Mouse (Mus musculus) hindbrain, embryonic 13.5 days (tissue): Measurements from ENCODE around the gene Tmem138. TPM values are rescaled to one million over a fixed set of nuclear protein-coding genes. Genes with fewer than 3 reads are reported as not detected.
"Not testable (repeated sequence)": the region's sequence is repeated elsewhere in the genome, so short reads cannot be mapped to it uniquely, and the experiment has no call there.

Experiments
- ATAC-seq: fragments of 200-750 bp; cut with Nextera tagmentation; 2 replicates; pipeline ENCODE4 v1.8.0; 2017; ENCODE audit warnings: moderate TSS enrichment; ENCODE audit not compliant: low FRiP score
- H3K27ac ChIP-seq: fragments of 300-500 bp; sonication (generic); 2 replicates; pipeline ENCODE4 v1.5.1; 2015; ENCODE audit warnings: inconsistent platforms, mild to moderate bottlenecking, moderate library complexity
- H3K27me3 ChIP-seq: fragments of 300-500 bp; sonication (generic); 2 replicates; pipeline ENCODE4 v1.6.1; 2015; ENCODE audit warnings: mild to moderate bottlenecking, inconsistent platforms
- H3K36me3 ChIP-seq: fragments of 300-500 bp; sonication (generic); 2 replicates; pipeline ENCODE4 v1.6.1; 2015; ENCODE audit warnings: mild to moderate bottlenecking, inconsistent platforms
- H3K4me1 ChIP-seq: fragments of 300-500 bp; sonication (generic); replicated peaks from 2 replicates; pipeline ENCODE4 v1.6.1; 2015; ENCODE audit warnings: inconsistent platforms
- H3K4me2 ChIP-seq: fragments of 300-500 bp; sonication (generic); 2 replicates; pipeline ENCODE4 v1.6.1; 2015; ENCODE audit warnings: inconsistent platforms, mild to moderate bottlenecking, moderate library complexity
- H3K4me3 ChIP-seq: fragments of 300-500 bp; sonication (generic); 2 replicates; pipeline ENCODE4 v1.5.1; 2015; ENCODE audit warnings: mild to moderate bottlenecking, inconsistent platforms
- H3K9ac ChIP-seq: fragments of 300-500 bp; sonication (generic); 2 replicates; pipeline ENCODE4 v1.6.1; 2015; ENCODE audit warnings: mild to moderate bottlenecking, inconsistent platforms
- H3K9me3 ChIP-seq: fragments of 300-500 bp; sonication (generic); 2 replicates; pipeline ENCODE4 v1.6.1; 2016; ENCODE audit warnings: inconsistent platforms
- WGBS: fragments of 180-500 bp; shearing (Covaris S2); methylation state at CpG from one replicate; pipeline ENCODE4 v1.1.7; 2015; 5-methylcytosine and 5-hydroxymethylcytosine counted together
- polyA plus RNA-seq: library from polyadenylated mRNA; unstranded; fragments of >200 nt; fragmentation: Nextera tagmentation; extraction: Ambion mirVana; gene quantifications from 2 replicates; pipeline ENCODE4 v1.2.1, GENCODE M21; 2015

Gene Tmem138
- polyA plus RNA-seq, 1 experiment from 2014 or later = 43.2 TPM

DNA sequence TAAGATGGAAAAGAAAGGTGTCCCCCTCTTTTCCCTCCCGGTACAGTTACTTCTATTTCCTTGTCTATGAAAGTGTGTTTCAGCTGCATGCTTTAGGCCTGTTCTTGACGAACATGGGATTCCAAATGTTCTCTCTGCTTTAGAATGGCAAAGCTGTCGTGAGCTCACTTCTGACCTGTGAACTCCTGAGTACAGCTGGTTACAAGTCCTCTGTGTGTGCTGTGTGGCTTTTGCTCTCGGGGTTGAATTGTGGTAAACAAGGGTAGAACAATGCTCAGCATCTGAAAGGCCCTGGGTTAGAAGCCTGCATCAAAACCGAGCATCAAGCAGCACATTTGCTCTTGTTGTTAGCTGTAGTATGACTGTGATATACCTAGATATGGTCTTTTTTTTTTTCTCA lies 14.8 kb downstream of the Tmem138 start:
- H3K4me3 ChIP-seq = no peak overlapping the region
- no peaks in the 10 kb centered on the region for H3K4me1 ChIP-seq
- H3K36me3 ChIP-seq = 0 out of 2 replicates have a peak, but pooled peaks cover under 1% of the 10 kb centered on the region
- 0 out of 2 replicates have a peak, but pooled peaks cover 5% of the 10 kb centered on the region for H3K27me3 ChIP-seq
- no peaks in the 10 kb centered on the region for H3K9me3 ChIP-seq
- H3K27ac ChIP-seq = no peak overlapping the region
- ATAC-seq = no peak
- 59% methylated on average over 5 of the region's 5 CpGs for WGBS
- H3K4me2 ChIP-seq = no peak overlapping the region
- no peak overlapping the region for H3K9ac ChIP-seq

DNA sequence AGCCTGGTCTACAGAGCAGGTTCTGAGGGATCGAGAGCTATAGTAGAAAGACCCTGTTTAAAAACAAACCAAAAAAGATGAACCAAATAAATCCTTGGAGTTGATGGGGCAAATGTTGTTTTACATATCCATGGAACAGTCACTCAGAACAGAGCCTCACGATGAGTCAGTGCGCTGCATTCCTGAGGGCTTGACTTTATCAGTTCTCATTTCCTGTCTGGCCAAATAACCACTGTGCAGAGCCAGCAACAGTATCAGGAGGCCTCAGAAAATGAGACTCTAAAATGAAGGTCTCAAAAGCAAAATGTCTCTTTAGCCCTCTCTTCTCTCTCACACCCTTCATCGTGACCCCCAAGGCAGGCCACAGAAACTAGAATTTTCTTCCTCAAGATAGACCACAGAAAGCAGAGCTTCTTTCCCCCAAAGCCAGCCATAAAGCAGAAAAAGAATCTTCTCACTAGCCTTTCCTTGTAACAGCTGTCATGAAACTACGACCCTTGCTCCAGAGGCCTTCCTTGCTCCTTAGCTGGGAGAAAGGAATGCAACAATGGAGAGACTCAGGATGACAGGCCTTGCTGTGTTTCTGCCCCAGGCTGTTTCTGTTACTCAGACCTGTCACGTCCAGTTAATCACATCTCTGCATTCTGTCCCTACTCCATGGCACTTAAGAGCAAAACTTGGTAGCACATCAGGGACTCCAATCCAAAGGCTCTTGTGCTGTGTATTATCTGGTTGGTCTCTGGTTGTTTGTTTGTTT lies 15.4 kb downstream of the Tmem138 start:
- Histone ChIP-seq H3K4me3 (no peak overlapping the region), H3K4me2 (no peak overlapping the region), H3K4me1 (peaks cover 4% of the 10 kb centered on the region), H3K9ac (no peak overlapping the region), H3K9me3 (no peaks in the 10 kb centered on the region), H3K27ac (no peak overlapping the region), H3K27me3 (0 out of 2 replicates have a peak, but pooled peaks cover 5% of the 10 kb centered on the region), H3K36me3 (no peaks in the 10 kb centered on the region)
- WGBS = 69% methylated on average over 6 of the region's 6 CpGs
- no peak for ATAC-seq

DNA sequence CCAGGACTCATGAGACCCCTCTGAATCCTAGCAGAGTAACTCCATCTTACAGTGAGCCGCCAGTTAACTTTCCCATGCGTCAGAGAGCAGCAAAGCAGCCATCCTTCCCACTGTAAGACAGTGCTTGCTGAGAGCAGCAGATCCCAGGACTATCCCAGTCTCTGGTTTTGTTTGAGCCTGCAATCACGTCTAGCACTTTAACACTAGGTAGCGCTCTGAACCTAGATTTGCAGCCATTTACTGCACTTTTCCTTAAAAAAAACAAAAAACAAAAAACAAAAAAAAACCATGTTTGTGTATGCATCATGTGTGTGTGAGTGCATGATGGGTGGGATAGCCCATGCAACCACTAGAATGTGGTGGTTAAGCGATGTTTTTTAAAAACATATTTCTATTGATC lies 17.1 kb downstream of the Tmem138 start:
- Histone ChIP-seq H3K27ac (no peak overlapping the region), H3K4me1 (peaks cover 13% of the 10 kb centered on the region), H3K9me3 (no peaks in the 10 kb centered on the region), H3K4me2 (no peak overlapping the region), H3K9ac (no peak overlapping the region), H3K36me3 (no peaks in the 10 kb centered on the region), H3K27me3 (0 out of 2 replicates have a peak, but pooled peaks cover 4% of the 10 kb centered on the region), H3K4me3 (no peak overlapping the region)
- WGBS = 38% methylated on average over 5 of the region's 5 CpGs
- no peak for ATAC-seq

DNA sequence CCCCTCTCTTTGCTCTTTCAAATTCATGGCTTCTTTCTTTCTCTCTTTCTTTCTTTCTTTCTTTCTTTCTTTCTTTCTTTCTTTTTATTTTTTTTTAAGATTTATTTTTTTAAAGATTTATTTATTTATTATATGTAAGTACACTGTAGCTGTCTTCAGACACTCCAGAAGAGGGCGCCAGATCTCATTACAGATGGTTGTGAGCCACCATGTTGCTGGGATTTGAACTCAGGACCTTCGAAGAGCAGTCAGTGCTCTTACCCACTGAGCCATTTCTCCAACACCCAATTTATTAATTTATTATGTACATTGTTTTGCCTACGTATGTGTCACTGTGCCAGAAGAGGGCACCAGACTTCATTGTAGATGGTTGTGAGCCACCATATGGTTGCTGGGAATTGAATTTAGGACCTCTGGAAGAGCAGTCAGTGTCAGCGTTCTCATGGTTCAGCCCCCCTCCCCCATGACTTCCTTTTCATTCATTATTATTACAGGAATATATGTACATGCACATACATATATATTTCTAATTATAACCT lies 19.3 kb downstream of the Tmem138 start:
- H3K4me1 ChIP-seq = peaks cover 24% of the 10 kb centered on the region
- not testable (repeated sequence) for H3K27me3 ChIP-seq, H3K27ac ChIP-seq, H3K9ac ChIP-seq, H3K9me3 ChIP-seq, H3K36me3 ChIP-seq, H3K4me3 ChIP-seq, H3K4me2 ChIP-seq, ATAC-seq
- WGBS = 67% methylated on average over 4 of the region's 4 CpGs

DNA sequence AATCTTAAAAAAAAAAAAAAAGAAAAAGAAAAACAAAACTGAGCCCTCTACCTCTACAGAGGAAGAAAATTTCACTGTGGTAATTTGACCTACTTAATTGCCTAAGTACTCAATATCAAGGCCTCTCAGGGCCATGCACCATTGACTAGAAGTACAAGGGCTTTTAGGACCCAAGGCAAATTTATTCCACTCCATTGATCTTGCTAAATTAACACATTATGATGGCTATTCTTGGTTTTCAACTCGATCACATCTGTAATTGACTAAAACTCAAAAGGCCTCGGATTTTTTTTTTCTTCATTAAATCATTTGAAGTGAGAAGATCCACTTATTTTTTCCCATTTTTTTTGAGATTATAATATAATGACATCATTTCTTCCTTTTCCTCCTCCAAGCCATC lies 19.7 kb downstream of the Tmem138 start:
- H3K9me3 ChIP-seq = no peaks in the 10 kb centered on the region
- no peak overlapping the region for H3K4me3 ChIP-seq
- ATAC-seq = no peak
- H3K4me2 ChIP-seq = no peak overlapping the region
- WGBS = 71% methylated on average over 2 of the region's 2 CpGs
- no peak overlapping the region for H3K27ac ChIP-seq
- H3K36me3 ChIP-seq = peaks cover 13% of the 10 kb centered on the region
- H3K4me1 ChIP-seq = peaks cover 24% of the 10 kb centered on the region
- H3K27me3 ChIP-seq = no peaks in the 10 kb centered on the region
- no peak overlapping the region for H3K9ac ChIP-seq

DNA sequence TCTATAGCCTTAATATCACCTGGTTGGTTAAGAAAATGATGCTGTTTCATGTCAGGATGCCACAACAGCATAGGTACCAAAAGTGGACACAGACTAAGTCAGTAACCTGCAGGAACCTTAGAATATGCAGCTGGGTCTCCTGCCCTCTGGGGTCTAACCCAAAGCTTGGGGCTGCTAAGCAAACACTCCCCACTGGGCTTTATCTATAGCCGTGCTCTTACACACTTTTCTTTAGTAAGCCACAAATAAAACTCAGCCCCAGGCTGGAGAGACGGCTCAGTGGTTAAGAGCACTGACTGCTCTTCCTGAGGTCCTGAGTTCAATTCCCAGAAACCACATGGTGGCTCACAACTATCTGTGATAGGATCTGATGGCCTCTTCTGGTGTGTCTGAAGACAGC lies 20.2 kb downstream of the Tmem138 start:
- 79% methylated on average over 2 of the region's 2 CpGs for whole genome bisulfite sequencing
- H3K9me3 ChIP-seq = no peaks in the 10 kb centered on the region
- no peaks in the 10 kb centered on the region for H3K27me3 ChIP-seq
- 0 out of 2 replicates have a peak overlapping the region, but pooled peaks have one; percentile 89 for H3K27ac ChIP-seq
- peaks cover 24% of the 10 kb centered on the region for H3K4me1 ChIP-seq
- no peak overlapping the region for H3K4me2 ChIP-seq
- H3K9ac ChIP-seq = no peak overlapping the region
- ATAC-seq = no peak
- peaks cover 18% of the 10 kb centered on the region for H3K36me3 ChIP-seq
- H3K4me3 ChIP-seq = no peak overlapping the region

DNA sequence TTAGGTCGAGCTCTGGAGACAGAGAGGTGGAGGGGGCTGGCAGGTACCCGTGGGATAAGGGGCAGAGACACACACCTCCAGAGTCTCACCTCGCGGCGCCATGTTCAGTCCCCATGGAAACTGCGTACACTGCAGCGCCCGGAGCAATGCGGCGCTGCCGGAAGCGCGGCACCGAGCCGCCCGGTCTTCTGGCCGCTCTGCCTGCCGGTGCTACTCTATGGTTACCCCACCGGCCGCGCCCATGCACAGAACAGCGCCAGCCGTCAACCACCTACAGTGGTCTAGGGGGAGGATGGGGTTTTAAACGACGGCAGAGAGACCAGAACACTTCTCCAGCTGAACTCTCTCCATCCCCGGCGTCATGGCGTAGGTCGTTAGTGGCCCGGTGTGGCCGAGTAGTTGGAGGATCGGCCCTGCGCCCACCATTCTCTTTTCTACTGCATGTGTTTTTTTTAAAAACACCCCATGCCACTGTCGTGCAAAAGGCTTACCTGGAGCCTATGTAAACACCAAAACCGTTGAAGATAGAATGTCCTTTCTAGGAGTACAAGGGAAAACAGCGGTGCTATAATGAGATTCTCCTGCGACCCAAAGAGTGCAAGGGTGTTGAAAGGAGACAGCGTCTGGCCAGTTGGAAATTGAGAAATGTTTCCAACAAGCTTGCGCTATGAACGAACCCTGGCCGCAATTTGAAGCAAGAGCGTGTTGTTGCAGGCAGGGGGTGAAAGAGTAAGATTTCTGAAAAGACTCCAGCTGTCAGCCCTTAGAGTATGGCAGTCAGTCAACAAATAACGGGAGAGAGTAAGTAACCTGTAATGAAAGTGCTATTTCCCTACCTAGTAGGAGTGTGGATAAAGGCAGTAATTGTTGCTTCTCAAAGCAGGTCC lies 21.3 kb downstream of the Tmem138 start, which contains the start of gene Tmem216:
TSS of gene Tmem216 (minus strand) at position 615 of the 887 bp plus-strand sequence.
- H3K4me3 ChIP-seq = peak within 1 kb of the TSS; percentile 63
- peaks cover 24% of the 10 kb centered on the region for H3K4me1 ChIP-seq
- WGBS = 1% methylated on average over 43 of the region's 43 CpGs
- H3K27me3 ChIP-seq = no peaks in the 10 kb centered on the region
- H3K9ac ChIP-seq = peak within 1 kb of the TSS; percentile 84
- peak within 1 kb of the TSS; percentile 85 for H3K4me2 ChIP-seq
- H3K27ac ChIP-seq = peak within 1 kb of the TSS; percentile 89
- H3K9me3 ChIP-seq = no peaks in the 10 kb centered on the region
- ATAC-seq = peak; percentile 98
- peaks cover 28% of the 10 kb centered on the region for H3K36me3 ChIP-seq

DNA sequence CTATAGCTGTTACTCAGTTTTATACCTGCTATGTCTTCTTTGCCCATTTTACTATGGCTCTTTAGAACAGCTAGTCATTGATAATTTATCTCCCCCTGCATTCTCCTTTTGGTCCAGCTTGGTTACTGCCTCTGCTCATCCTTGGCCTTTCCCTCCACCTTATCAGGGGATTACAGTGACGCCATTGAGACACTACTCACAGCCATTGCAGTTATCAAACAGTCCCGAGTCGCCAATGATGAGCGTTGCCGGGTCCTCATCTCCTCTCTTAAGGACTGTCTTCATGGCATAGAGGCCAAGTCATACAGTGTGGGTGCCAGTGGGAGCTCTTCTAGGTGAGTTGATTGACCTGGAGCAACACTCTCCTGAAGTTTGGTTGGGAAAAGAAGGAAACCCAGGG lies 37.7 kb downstream of the Tmem138 start:
- Histone ChIP-seq H3K4me2 (no peak overlapping the region), H3K36me3 (peaks cover 89% of the 10 kb centered on the region), H3K27me3 (no peaks in the 10 kb centered on the region), H3K27ac (no peak overlapping the region), H3K9ac (no peak overlapping the region), H3K4me1 (no peaks in the 10 kb centered on the region), H3K4me3 (no peak overlapping the region), H3K9me3 (no peaks in the 10 kb centered on the region)
- WGBS = 99% methylated on average over 5 of the region's 5 CpGs
- no peak for ATAC-seq

DNA sequence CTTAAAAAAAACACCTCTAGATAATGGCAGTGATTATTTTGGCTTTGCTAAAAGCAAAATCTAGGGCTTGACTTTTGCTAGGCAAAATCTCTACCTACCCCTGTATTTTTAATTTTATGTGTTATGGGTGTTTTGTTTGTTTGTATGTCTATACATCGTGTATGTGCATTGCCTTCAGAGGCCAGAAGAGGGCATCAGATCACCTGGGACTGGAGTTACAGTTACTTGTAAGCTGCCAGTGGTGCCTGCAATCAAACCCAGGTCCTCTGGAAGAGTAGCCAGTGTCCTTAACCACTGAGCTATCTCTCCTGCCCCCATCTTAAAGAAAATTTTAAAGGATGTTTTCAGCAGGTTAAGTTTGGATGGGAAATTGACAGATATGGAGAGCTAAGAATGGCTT lies 47.1 kb downstream of the Tmem138 start:
- 87% methylated on average over 1 of the region's 1 CpGs for WGBS

DNA sequence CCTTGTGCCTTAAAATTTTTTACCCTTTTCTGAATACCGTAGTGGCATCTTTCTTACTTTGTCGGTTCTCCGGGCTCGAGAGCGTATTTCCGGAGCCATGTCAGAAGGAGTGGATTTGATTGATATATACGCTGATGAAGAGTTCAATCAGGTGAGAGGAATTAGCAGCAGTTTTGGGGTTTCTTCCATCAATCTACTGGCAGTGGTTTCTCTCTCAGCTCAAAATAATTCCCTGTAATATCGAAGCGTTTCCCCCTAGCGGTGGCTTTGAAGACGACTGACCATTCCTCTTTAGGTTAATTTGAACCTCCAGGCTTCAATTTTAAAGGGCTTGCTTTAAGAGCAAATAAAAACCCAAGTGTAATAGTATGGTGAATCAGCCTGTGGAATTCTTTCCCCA lies 51.3 kb downstream of the Tmem138 start, which contains the start of gene Sdhaf2:
TSS of gene Sdhaf2 (minus strand) at position 233 of the 400 bp plus-strand sequence.
- WGBS = under 1% methylated on average over 11 of the region's 11 CpGs
- H3K27me3 ChIP-seq = no peaks in the 10 kb centered on the region
- 0 out of 2 replicates have a peak, but pooled peaks have one; percentile 2 for ATAC-seq

More for the DNA sequence above, 47.1 kb downstream of the Tmem138 start:
- no peaks in the 10 kb centered on the region for H3K9me3 ChIP-seq
- no peak overlapping the region for H3K27ac ChIP-seq
- ATAC-seq = no peak
- H3K36me3 ChIP-seq = peaks cover 51% of the 10 kb centered on the region
- H3K9ac ChIP-seq = no peak overlapping the region
- H3K4me1 ChIP-seq = peaks cover 21% of the 10 kb centered on the region
- H3K27me3 ChIP-seq = no peaks in the 10 kb centered on the region
- H3K4me2 ChIP-seq = no peak overlapping the region
- H3K4me3 ChIP-seq = no peak overlapping the region

DNA sequence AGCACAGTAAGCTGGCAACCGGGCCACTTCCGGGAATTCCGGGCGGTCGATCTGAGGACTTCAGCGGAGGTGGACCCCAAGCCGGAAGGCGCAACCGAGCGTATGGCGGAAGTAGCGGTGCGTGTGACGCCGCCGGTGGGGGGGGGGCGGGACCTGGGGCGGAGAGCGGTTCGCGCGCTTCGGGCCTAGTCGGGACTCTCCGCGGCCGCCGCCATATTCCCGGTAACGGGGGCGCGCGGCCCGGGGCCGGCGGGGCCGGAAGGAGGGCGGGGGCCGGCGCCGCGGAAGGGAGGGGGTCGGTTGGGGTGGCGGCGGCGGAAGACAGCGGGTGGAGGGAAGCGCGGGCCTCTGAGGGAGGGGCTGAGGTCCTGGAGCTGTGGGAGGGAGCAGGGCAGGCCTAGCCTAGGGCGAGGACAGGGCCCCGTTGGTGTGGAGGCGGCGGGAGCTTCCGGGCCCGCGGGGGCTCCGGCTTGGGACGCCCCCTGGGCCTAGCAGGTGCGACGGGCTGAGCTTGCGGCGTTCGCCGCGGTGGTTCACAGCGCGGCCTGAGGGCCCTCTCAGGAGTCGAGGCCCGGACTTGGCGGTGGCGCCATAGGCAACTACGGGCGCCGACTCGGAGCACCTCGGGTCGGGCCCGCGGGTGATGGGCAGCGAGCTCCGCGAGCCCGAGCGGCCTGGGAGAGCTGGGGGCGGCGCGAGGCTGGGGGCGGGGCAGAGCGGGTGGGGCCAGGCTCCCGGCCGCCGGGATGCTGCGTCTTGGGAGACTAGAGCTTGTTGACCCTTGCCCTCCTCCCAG lies 51.9 kb downstream of the Tmem138 start, which contains the start of gene Cpsf7:
TSS of gene Cpsf7 (plus strand) at position 161 of the 796 bp plus-strand sequence.
- H3K27ac ChIP-seq = peak within 1 kb of the TSS; percentile 98
- peak within 1 kb of the TSS; percentile 99 for H3K9ac ChIP-seq
- H3K4me1 ChIP-seq = peaks cover 38% of the 10 kb centered on the region
- H3K36me3 ChIP-seq = peaks cover 16% of the 10 kb centered on the region
- peak within 1 kb of the TSS; percentile 77 for H3K4me2 ChIP-seq
- ATAC-seq = peak; percentile 93
- WGBS = 0% methylated on average over 66 of the region's 93 CpGs
- H3K4me3 ChIP-seq = peak within 1 kb of the TSS; percentile 96
- no peaks in the 10 kb centered on the region for H3K9me3 ChIP-seq
- H3K27me3 ChIP-seq = no peaks in the 10 kb centered on the region

More for the DNA sequence above, 51.3 kb downstream of the Tmem138 start, which contains the start of gene Sdhaf2:
- Histone ChIP-seq H3K9me3 (no peaks in the 10 kb centered on the region), H3K4me1 (peaks cover 38% of the 10 kb centered on the region), H3K4me2 (peak within 1 kb of the TSS; percentile 77), H3K27ac (peak within 1 kb of the TSS; percentile 98), H3K9ac (peak within 1 kb of the TSS; percentile 99), H3K36me3 (peaks cover 17% of the 10 kb centered on the region), H3K4me3 (peak within 1 kb of the TSS; percentile 96)
